Mouse (Mus musculus): Measurements from ENCODE around the gene Cd109. TPM values are rescaled to one million over a fixed set of nuclear protein-coding genes. Genes with fewer than 3 reads are reported as not detected.

The Cd109 gene
- total RNA-seq (2023; ENCODE audit: inconsistent age), result not detected in 4 replicates

DNA sequence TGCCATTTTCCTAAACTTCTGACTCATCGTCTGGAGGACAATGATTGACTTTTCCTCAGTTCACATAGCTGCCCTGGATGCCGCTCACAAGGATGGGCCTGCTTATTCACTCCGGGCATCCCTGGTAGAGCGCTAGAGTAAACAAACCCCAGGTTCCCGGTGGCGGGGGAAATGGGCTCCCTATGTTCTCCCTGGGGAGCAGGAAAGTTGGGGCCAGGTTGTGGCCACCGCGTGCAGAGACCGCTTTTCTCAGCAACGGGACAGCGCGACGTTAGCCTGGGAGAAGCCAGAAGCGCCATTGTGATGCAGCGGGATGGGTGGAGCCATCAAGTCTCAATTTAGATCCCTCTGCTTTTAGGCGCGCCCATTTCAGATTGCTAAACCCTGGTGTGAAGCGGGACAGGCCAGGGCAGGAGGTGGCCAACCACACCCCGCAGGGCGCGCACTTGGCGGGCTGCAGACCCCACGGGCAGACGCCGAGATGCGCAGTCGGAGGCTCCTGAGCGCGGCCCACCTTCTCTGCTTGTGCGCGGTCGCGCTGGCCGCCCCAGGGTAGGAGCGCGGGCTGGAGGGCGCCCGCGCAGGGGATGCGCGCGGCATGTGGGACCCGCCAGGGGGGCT, at the start of gene Cd109:
TSS of gene Cd109 (plus strand) at position 146 of the 621 bp plus-strand sequence.

DNA sequence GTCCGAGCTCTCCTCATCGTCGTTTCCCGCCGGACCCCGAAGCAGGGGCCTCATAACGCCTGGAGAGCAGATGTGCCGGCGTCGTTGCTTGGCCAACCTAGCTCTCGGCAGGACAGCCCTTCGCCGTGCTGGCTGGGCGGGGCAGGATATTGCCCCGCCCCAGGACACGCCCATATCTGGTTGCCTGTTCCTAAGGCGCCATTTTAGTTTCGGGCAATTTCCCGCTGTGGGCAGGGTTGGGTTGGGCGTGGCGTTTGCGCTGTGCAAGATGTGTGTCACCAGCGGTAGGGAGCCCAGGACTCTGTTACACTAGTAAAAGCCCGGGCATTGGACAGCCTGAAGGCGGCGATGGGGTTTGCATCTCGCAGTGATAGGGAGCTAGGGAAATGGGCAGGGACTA, 27.4 kb upstream of the Cd109 start, which contains the start of gene Slc17a5:
TSS of gene Slc17a5 (minus strand) at position 128 of the 400 bp plus-strand sequence.

Other genes with a start within 250 kb of the Cd109 start
- gene Dppa5a, start 247.4 kb upstream of the Cd109 start, total RNA-seq (2023; ENCODE audit: inconsistent age), result not detected in 4 replicates
- not detected in 4 replicates for gene Ooep, start 236.8 kb upstream of the Cd109 start, total RNA-seq (2023; ENCODE audit: inconsistent age)
- gene Ddx43, start 219.8 kb upstream of the Cd109 start, total RNA-seq (2023; ENCODE audit: inconsistent age), result not detected in 4 replicates
- 0.78 to 1.3 TPM (median 1.3 TPM) in 4 replicates for gene Cgas, start 172.3 kb upstream of the Cd109 start, total RNA-seq (2023; ENCODE audit: inconsistent age)
- gene Mto1, start 167.3 kb upstream of the Cd109 start, total RNA-seq (2023; ENCODE audit: inconsistent age), result 22.7 to 26.4 TPM (median 24.0 TPM) in 4 replicates
- gene Gm17324, start 166.8 kb upstream of the Cd109 start, total RNA-seq (2023; ENCODE audit: inconsistent age), result 0.57 to 1.0 TPM (median 0.57 TPM) in 3 of 4 replicates, not detected in the other
- 8,619 to 9,062 TPM (median 8,707 TPM) in 4 replicates for gene Eef1a1, start 126.4 kb upstream of the Cd109 start, total RNA-seq (2023; ENCODE audit: inconsistent age)
- gene Slc17a5, start 27.5 kb upstream of the Cd109 start, total RNA-seq (2023; ENCODE audit: inconsistent age), result 6.1 to 6.9 TPM (median 6.5 TPM) in 4 replicates

All from B cell, adult (primary cell).